Mouse (Mus musculus): Measurements from ENCODE around the gene Dusp7. TPM values are rescaled to one million over a fixed set of nuclear protein-coding genes. Genes with fewer than 3 reads are reported as not detected.

The Dusp7 gene
- polyA plus RNA-seq, 1 experiment from 2014 or later = 24.9 TPM

DNA sequence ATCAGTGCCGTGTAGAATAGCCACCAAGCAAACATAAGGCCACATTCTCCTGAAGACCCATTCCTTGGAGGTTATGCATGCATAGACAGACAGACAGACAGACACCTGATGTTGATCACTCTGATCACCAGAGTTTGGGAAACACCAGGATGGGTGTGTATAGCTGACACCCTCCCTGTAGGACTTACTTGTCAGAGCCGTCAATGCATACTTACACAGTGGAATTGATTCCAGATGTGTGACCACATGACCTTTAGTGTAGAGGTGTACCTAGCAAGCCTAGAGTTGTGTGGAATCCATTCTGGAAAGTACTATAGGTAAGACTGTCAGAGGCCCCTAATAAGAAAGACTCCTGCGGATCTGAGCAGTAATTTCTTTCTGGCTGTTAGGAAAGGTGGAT is 11.3 kb upstream of the Dusp7 start:
- H3K4me1 ChIP-seq (ENCODE audit: control insufficient read depth, insufficient read depth, low read length) = peaks cover 19% of the 10 kb centered on the region
- ATAC-seq (ENCODE audit: insufficient number of reproducible peaks, insufficient read depth, low FRiP score, low read depth) = no peak
- H3K27me3 ChIP-seq (ENCODE audit: control insufficient read depth, insufficient read depth, low read length) = no peaks in the 10 kb centered on the region
- no peaks in the 10 kb centered on the region for H3K36me3 ChIP-seq (ENCODE audit: control insufficient read depth, insufficient read depth, low read length)
- no peak overlapping the region for H3K4me2 ChIP-seq (replicated peaks; ENCODE audit: low read depth, low read length)
- H3K27ac ChIP-seq (ENCODE audit: low read length) = peak overlapping the region; percentile 80; the same call in 1 of the 2 replicates
- H3K4me3 ChIP-seq (ENCODE audit: low read depth, low read length) = no peak overlapping the region
- 69% methylated on average over 3 of the region's 3 CpGs for WGBS
- no peaks in the 10 kb centered on the region for H3K9me3 ChIP-seq (ENCODE audit: control insufficient read depth, low read depth, low read length)
- no peak overlapping the region for H3K9ac ChIP-seq (replicated peaks; ENCODE audit: low read depth, low read length)

DNA sequence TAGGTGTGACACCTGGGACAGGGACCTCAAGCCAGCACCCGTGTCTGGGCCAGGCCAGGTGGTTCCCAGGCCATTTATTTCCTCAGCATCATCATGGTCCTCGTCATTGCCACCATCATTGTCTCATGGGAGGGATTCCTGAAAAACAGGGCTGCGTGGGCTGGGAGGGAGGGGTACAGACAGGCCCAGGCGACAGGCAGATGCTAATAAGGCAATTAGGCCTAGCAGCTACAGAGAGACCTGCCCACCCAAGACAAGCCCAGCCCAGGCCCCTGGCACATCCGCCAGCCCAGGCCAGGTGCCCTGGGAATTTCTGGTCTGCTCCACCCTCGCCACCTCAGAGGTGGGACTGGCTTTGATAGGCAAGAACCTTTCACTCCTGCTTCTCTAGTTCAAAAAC is 9.1 kb upstream of the Dusp7 start:
- Histone ChIP-seq H3K9me3 (ENCODE audit: control insufficient read depth, low read depth, low read length) (no peaks in the 10 kb centered on the region), H3K4me1 (ENCODE audit: control insufficient read depth, insufficient read depth, low read length) (peaks cover 12% of the 10 kb centered on the region), H3K4me3 (ENCODE audit: low read depth, low read length) (no peak overlapping the region), H3K27ac (ENCODE audit: low read length) (no peak overlapping the region), H3K4me2 (replicated peaks; ENCODE audit: low read depth, low read length) (no peak overlapping the region), H3K27me3 (ENCODE audit: control insufficient read depth, insufficient read depth, low read length) (no peaks in the 10 kb centered on the region), H3K36me3 (ENCODE audit: control insufficient read depth, insufficient read depth, low read length) (no peaks in the 10 kb centered on the region), H3K9ac (replicated peaks; ENCODE audit: low read depth, low read length) (no peak overlapping the region)
- no peak for ATAC-seq (ENCODE audit: insufficient number of reproducible peaks, insufficient read depth, low FRiP score, low read depth)
- 71% methylated on average over 6 of the region's 6 CpGs for WGBS

DNA sequence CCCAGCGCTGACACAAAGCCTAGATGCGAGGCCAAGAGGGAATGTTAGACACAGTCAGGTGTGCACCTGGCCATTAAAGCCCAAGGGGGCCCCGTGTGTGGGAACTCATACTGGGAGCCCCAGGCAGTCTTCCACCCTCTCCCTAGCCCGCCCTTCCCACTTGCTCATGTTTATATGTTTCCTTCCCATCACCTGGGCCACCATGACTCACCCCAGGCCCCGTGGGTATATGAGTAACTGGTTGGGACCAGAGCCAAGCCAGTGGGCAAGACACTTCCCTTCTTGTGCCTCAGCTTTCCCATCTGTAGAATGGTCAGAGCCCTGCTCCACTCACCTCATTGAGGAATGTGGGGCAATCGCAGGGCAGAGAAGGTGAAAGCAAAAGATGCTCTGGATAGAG is 7.3 kb upstream of the Dusp7 start:
- Histone ChIP-seq H3K4me3 (ENCODE audit: low read depth, low read length) (no peak overlapping the region), H3K27ac (ENCODE audit: low read length) (no peak overlapping the region), H3K4me1 (ENCODE audit: control insufficient read depth, insufficient read depth, low read length) (peaks cover 3% of the 10 kb centered on the region; the same call in 1 of the 2 replicates), H3K4me2 (replicated peaks; ENCODE audit: low read depth, low read length) (no peak overlapping the region), H3K36me3 (ENCODE audit: control insufficient read depth, insufficient read depth, low read length) (no peaks in the 10 kb centered on the region), H3K27me3 (ENCODE audit: control insufficient read depth, insufficient read depth, low read length) (no peaks in the 10 kb centered on the region), H3K9ac (replicated peaks; ENCODE audit: low read depth, low read length) (no peak overlapping the region), H3K9me3 (ENCODE audit: control insufficient read depth, low read depth, low read length) (no peaks in the 10 kb centered on the region)
- WGBS = 85% methylated on average over 6 of the region's 6 CpGs
- no peak for ATAC-seq (ENCODE audit: insufficient number of reproducible peaks, insufficient read depth, low FRiP score, low read depth)

DNA sequence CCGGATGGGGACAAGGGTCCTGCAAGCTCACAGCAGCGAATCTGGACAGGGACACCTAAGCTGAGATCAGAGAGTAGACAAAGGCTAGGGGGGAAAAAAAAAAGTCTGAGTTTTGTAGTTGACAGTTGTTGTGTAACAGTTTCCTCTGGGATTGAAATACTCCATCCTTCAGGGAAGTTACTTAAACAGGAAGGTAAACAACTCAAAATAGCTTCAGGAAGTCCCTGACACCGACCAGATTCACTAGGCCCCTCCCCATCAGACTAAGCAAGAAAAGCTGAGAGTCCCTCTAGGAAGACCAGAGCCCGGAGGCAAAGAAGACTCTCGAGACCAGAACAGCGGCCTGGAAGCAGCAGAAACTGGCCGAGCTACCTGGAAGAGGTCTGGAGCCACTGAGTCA is 3.1 kb upstream of the Dusp7 start:
- ATAC-seq (ENCODE audit: insufficient number of reproducible peaks, insufficient read depth, low FRiP score, low read depth) = no peak
- Histone ChIP-seq H3K9me3 (ENCODE audit: control insufficient read depth, low read depth, low read length) (no peaks in the 10 kb centered on the region), H3K9ac (replicated peaks; ENCODE audit: low read depth, low read length) (no peak overlapping the region), H3K4me2 (replicated peaks; ENCODE audit: low read depth, low read length) (no peak overlapping the region), H3K27ac (ENCODE audit: low read length) (no peak overlapping the region), H3K4me1 (ENCODE audit: control insufficient read depth, insufficient read depth, low read length) (peaks cover 5% of the 10 kb centered on the region; the same call in 1 of the 2 replicates), H3K4me3 (ENCODE audit: low read depth, low read length) (no peak overlapping the region), H3K36me3 (ENCODE audit: control insufficient read depth, insufficient read depth, low read length) (no peaks in the 10 kb centered on the region), H3K27me3 (ENCODE audit: control insufficient read depth, insufficient read depth, low read length) (no peaks in the 10 kb centered on the region)
- WGBS = 75% methylated on average over 7 of the region's 7 CpGs

DNA sequence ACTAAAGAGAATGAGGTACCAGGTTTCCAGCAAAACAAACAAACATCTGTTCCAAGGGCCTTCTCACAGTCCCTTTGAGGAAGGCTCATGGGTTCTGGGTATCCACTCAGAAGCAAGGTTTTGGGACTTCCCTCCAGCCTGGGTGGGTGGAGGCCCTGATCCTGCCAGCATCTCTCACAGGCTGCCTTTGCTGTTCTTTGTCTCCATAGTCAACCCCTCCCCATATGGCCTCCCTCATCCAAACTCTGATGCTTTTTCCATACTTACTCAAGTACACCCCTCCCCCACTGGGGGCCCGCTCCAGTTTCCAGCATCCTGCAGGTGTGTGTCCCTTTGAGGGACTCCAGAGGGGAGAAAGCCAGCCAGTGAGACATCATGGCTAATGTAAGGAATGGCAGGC is 2.2 kb upstream of the Dusp7 start:
- Histone ChIP-seq H3K4me3 (ENCODE audit: low read depth, low read length) (no peak overlapping the region), H3K27ac (ENCODE audit: low read length) (no peak overlapping the region), H3K4me2 (replicated peaks; ENCODE audit: low read depth, low read length) (no peak overlapping the region), H3K27me3 (ENCODE audit: control insufficient read depth, insufficient read depth, low read length) (no peaks in the 10 kb centered on the region), H3K9ac (replicated peaks; ENCODE audit: low read depth, low read length) (no peak overlapping the region), H3K4me1 (ENCODE audit: control insufficient read depth, insufficient read depth, low read length) (peaks cover 13% of the 10 kb centered on the region), H3K36me3 (ENCODE audit: control insufficient read depth, insufficient read depth, low read length) (peaks cover 2% of the 10 kb centered on the region; the same call in 1 of the 2 replicates), H3K9me3 (ENCODE audit: control insufficient read depth, low read depth, low read length) (no peaks in the 10 kb centered on the region)
- no peak for ATAC-seq (ENCODE audit: insufficient number of reproducible peaks, insufficient read depth, low FRiP score, low read depth)
- WGBS = 76% methylated on average over 1 of the region's 1 CpGs

DNA sequence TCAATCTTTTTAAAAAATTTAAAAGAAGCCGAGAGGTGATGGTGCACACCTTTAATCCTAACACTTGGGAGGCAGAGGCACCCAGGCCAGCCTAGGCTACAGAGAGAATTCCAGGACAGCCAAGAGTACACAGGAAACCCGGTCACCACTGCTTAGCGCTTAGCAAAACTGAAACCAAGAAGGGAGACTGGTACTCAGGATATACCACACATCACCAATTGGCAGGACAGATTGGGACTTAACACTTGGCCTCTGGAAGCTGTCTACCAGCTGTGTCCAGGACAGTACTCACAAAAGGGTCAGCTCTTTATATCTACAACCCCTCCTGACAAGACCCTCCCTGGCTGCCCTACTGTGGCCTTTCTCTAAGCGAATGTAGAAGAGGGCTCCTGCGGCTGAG is 1.4 kb upstream of the Dusp7 start:
- 19% methylated on average over 5 of the region's 5 CpGs for WGBS
- Histone ChIP-seq H3K4me3 (ENCODE audit: low read depth, low read length) (peak overlapping the region; percentile 73), H3K27ac (ENCODE audit: low read length) (peak overlapping the region; percentile 66), H3K9me3 (ENCODE audit: control insufficient read depth, low read depth, low read length) (no peaks in the 10 kb centered on the region), H3K9ac (replicated peaks; ENCODE audit: low read depth, low read length) (no peak overlapping the region; the same call in 1 of the 2 replicates), H3K4me2 (replicated peaks; ENCODE audit: low read depth, low read length) (peak overlapping the region; percentile 93), H3K36me3 (ENCODE audit: control insufficient read depth, insufficient read depth, low read length) (peaks cover 6% of the 10 kb centered on the region; the same call in 1 of the 2 replicates), H3K4me1 (ENCODE audit: control insufficient read depth, insufficient read depth, low read length) (peaks cover 21% of the 10 kb centered on the region), H3K27me3 (ENCODE audit: control insufficient read depth, insufficient read depth, low read length) (no peaks in the 10 kb centered on the region)
- no peak for ATAC-seq (ENCODE audit: insufficient number of reproducible peaks, insufficient read depth, low FRiP score, low read depth)

DNA sequence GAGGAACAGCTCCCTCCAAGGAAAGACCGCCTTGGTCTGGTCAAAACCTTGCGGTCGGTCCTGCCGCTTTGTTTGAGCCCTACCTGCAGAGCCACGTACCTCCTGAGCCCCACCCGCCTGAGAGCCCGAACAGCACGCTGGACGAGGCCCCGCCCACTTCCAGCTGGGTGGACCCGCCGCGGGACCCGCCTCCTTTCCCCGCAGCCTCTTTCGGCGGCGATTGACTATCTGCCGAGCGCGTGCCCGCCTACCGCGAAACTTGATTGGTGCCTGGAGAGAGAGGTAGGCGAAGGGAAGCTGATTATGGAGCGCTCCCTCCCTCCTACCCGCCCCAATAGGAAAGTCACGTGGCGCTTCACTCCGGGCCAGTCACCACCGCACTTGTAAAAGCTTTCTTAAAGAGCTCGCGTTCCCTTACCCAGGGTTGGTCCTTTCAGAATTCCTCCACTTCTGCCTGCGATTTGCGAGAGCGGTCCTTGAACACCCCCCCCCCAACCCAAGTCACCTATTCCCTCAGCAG is 780 bp upstream of the Dusp7 start:
- H3K9me3 ChIP-seq (ENCODE audit: control insufficient read depth, low read depth, low read length) = no peaks in the 10 kb centered on the region
- peak overlapping the region; percentile 73 for H3K4me3 ChIP-seq (ENCODE audit: low read depth, low read length)
- peak; percentile 92 for ATAC-seq (ENCODE audit: insufficient number of reproducible peaks, insufficient read depth, low FRiP score, low read depth)
- H3K27ac ChIP-seq (ENCODE audit: low read length) = peak overlapping the region; percentile 93
- WGBS = 0% methylated on average over 36 of the region's 36 CpGs
- peak overlapping the region; percentile 93 for H3K4me2 ChIP-seq (replicated peaks; ENCODE audit: low read depth, low read length)
- H3K4me1 ChIP-seq (ENCODE audit: control insufficient read depth, insufficient read depth, low read length) = peaks cover 27% of the 10 kb centered on the region
- H3K27me3 ChIP-seq (ENCODE audit: control insufficient read depth, insufficient read depth, low read length) = no peaks in the 10 kb centered on the region
- peak overlapping the region; percentile 91 for H3K9ac ChIP-seq (replicated peaks; ENCODE audit: low read depth, low read length)
- H3K36me3 ChIP-seq (ENCODE audit: control insufficient read depth, insufficient read depth, low read length) = peaks cover 13% of the 10 kb centered on the region; the same call in 1 of the 2 replicates

DNA sequence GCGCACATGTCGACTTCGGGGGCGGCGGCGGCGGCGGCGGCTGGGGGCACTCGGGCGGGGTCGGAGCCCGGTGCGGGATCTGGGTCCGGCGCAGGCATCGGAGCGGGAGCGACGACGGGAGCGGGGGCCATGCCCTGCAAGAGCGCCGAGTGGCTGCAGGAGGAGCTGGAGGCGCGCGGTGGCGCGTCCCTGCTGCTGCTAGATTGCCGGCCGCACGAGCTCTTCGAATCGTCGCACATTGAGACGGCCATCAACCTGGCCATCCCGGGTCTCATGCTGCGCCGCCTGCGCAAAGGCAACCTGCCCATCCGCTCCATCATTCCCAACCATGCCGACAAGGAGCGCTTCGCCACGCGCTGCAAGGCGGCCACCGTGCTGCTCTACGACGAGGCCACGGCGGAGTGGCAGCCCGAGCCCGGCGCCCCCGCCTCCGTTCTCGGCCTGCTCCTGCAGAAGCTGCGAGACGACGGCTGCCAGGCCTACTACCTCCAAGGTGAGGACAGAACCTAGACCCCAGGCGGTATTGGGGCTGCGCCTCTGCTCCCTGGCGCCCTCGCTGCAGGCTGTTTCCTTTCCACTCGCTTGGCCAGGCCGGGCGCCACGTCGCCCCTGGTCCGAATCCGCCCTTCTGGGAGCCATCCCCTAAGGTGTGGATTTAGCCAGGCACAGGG is 534 bp downstream of the Dusp7 start:
- peak overlapping the region; percentile 73 for H3K4me3 ChIP-seq (ENCODE audit: low read depth, low read length)
- ATAC-seq (ENCODE audit: insufficient number of reproducible peaks, insufficient read depth, low FRiP score, low read depth) = peak; percentile 12; the same call in 1 of the 2 replicates
- H3K4me1 ChIP-seq (ENCODE audit: control insufficient read depth, insufficient read depth, low read length) = peaks cover 30% of the 10 kb centered on the region
- H3K27ac ChIP-seq (ENCODE audit: low read length) = peak overlapping the region; percentile 93
- peaks cover 25% of the 10 kb centered on the region for H3K36me3 ChIP-seq (ENCODE audit: control insufficient read depth, insufficient read depth, low read length)
- peak overlapping the region; percentile 91 for H3K9ac ChIP-seq (replicated peaks; ENCODE audit: low read depth, low read length)
- no peaks in the 10 kb centered on the region for H3K9me3 ChIP-seq (ENCODE audit: control insufficient read depth, low read depth, low read length)
- peak overlapping the region; percentile 93 for H3K4me2 ChIP-seq (replicated peaks; ENCODE audit: low read depth, low read length)
- under 1% methylated on average over 71 of the region's 72 CpGs for WGBS
- no peaks in the 10 kb centered on the region for H3K27me3 ChIP-seq (ENCODE audit: control insufficient read depth, insufficient read depth, low read length)

All from stomach, embryonic 14.5 days (tissue).